Mouse (Mus musculus): ENCODE measurements at regions not wholly inside any gene's neighbourhood (a gene's known extent, or its start where the extent isn't known, plus 50 kb on each side); places are given as distances from the start of the nearest gene placed in this dataset.
A peak's percentile ranks its signal among the peaks of the same experiment; 100 is the strongest.

GRCm38 (mm10) chr5:43088650-43089397 is 144.1 kb upstream of the Cpeb2 start:
- DNase-seq (ENCODE audit: low spot score in 2 of 2): no peak

DNA sequence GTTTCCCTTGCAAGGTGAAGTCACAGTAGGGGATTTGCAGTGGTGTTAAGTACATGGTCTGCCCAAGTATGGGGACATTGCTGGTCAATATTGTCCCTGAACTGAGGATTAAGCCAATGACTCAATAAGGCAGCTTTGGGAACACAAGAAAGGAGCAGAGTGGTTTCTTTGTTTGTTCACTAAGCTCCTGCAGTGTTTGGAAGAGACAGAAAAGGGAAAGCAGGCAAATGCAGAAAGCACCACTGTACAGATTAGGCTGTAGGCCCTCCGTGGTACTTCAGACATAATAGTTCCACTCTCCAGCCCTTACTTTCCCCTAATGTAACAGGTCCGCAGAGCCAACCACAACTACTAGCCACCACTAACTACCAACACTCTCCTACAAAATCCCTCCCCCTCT is 143.5 kb upstream of the Cpeb2 start:
- no peak for DNase-seq (ENCODE audit: low spot score in 2 of 2)

DNA sequence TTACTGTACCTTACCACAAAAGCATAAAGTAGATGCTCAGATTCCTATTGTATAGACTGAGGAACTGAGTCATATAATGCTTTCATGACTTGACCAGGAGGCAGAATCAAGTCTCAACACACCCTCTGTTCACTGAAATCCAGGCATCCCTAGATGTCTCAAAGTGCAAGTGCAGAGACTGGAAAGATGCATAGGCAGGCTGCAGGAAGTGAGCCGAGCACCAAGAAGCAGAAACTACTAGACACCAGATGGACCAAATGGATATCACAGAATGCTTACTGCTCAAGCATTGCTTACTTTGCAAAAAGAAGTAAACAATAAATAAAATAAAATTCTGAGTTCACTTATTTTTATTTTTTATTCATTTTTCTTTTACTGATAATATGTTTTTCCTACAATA is 143.0 kb upstream of the Cpeb2 start:
- DNase-seq (ENCODE audit: low spot score in 2 of 2): no peak

DNA sequence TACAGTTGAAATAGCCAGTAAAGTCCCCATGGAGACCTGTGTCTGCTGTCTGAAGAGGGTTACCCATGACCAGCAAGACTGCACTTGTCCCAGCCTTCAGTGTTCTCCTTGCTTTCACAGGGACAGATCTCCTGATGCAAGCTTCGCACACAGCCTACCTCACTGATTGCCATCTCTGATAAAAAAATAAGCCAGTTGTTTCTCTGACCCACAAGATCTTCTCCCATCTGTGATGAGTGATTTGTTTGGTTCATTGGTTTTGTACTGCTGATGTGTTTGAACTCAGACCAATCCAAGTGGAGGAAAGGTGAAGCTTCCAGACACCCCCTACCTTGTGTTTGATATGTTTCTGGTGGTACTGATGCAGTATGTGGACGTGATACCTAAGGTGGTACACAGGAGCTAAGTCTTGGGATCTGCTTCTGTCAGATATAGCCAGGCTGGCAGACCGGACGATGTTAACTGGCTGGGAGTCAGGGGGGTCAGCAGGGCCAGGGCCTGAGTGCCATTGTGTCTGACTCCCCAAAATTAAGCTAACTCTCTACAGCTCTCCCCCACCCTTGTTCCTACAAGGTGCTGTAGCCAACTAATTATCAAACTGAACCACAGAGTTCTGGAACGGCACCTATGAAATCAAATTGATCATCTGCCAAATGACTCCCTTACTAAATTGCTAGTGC is 139.2 kb upstream of the Cpeb2 start:
- DNase-seq (ENCODE audit: low spot score in 2 of 2): no peak

DNA sequence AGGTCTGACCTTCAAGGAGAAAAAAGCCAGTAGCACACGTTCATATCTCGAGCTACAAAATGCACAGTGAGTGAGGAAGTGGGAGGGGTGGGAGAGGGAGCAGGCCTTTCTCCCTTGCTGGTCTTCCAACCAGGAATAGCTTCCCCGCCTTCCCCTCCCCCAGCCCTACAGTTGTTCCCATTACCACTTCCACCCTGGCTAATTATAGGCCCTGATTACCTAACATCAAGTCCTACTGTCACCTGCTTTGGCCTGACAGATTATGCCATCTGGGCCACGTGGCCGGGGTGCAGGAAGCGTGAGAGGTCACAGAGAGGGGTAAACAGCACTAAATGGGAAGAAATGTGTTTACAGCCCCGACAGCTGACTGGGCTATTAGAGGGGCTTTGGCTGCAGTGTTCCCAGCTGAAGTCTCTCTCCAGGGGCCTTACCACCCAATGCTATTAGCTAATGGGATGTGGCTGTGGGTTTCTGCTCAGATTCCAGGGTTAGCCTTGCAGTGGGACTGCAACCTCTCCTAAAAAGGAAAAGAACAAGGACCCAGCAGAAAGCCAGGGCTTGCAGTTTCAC is 138.6 kb upstream of the Cpeb2 start:
- no peak for DNase-seq (ENCODE audit: low spot score in 2 of 2)

DNA sequence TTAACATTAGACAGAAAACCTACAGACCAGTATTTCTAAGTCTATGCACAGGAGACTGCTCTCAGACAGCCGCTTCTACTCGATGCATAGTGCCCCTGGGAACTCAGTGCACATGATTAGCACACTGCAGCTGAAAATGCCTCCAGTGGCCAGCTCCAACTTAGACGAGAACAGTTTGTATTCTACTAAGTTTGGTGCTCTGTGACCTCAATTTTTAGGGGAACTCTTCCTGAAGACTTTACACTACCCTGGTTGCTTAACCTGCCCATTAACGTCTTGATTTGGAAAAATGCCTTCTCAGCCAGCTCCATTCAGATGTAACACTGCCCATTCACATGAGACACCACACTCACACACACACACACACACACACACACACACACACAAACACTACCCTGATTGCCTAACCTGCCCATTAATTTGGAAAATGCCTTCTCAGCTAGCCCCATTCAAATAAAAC is 130.9 kb upstream of the Cpeb2 start:
- no peak for DNase-seq (ENCODE audit: low spot score in 2 of 2)

DNA sequence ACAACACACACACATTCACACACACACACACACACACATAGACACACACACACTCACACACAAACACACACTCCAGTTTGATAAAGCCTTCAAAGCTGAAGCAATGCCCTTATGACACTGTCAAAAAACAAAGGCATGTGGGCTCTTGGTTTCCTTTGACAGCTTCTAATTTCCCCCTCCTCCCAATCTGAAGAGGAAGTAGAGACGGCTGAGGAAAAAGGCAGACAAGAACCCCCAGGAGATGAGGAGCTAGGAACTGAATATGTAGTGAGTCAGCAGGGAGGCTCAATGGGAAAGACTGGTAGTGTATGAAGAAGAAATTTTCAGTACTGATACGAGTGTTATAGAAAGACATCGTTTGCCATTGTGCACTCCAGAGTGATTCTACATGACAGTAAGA is 130.4 kb upstream of the Cpeb2 start:
- no peak for DNase-seq (ENCODE audit: low spot score in 2 of 2)

DNA sequence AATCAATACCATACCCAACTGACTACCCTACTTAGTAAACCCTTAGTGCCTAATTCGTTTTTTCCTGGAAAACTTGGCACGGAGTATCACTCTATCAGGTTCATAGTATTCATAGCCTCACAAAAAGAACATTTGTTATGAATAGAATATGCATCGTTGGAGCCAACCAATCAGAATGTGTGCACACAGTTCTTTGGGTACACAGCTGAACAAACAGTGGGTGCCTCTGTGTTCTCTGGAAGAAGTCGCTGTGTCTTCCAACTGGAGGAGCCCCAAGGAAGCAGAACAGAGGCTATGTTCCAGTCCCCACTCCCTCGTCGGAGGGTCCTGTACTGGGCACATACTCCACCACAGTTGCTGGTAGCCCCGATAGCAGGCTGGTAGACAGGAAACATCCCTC is 129.2 kb upstream of the Cpeb2 start:
- DNase-seq (ENCODE audit: low spot score in 2 of 2): no peak

GRCm38 (mm10) chr5:43105528-43105927 is 127.4 kb upstream of the Cpeb2 start:
- DNase-seq (ENCODE audit: low spot score in 2 of 2): no peak

GRCm38 (mm10) chr5:43107436-43108259 is 125.3 kb upstream of the Cpeb2 start:
- DNase-seq (ENCODE audit: low spot score in 2 of 2): no peak

DNA sequence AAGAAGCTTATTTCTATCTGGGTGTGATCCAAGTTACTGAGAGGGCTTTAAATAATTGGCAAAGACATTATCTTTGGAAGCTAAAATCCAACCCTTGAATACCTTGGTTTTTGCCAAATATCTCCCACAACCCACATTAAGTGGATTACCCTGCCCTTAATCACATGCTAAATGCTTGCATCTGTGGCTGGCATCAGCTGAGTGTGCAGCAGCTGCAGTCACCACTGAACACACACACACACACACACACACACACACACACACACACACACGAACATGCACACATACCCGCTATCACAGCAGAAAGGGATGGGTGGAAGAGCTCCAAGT is 124.7 kb upstream of the Cpeb2 start:
- DNase-seq (ENCODE audit: low spot score in 2 of 2): no peak

DNA sequence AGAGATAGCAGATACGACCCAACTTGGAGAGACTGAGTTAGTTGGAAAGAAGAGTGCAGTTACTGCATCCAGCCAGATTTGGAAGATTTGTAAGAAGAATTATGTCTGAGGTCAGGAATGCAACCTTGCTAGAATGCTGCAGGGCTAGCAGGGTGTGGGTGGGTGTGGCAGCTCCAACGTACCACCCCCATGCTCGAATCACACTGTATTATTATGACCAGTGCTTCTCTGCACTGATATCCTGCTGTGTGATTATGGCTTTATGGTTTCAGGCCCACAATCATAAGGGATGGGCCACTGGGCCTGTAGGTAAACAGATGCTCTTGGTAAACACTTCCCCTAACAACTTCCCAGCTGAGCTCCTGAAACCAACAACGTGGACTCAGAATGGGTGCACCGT is 122.8 kb upstream of the Cpeb2 start:
- DNase-seq (ENCODE audit: low spot score in 2 of 2): no peak

- no peak for DNase-seq (ENCODE audit: low spot score in 2 of 2)
Observed at GRCm38 (mm10) chr5:43111740-43112139, 121.2 kb upstream of the Cpeb2 start.

DNA sequence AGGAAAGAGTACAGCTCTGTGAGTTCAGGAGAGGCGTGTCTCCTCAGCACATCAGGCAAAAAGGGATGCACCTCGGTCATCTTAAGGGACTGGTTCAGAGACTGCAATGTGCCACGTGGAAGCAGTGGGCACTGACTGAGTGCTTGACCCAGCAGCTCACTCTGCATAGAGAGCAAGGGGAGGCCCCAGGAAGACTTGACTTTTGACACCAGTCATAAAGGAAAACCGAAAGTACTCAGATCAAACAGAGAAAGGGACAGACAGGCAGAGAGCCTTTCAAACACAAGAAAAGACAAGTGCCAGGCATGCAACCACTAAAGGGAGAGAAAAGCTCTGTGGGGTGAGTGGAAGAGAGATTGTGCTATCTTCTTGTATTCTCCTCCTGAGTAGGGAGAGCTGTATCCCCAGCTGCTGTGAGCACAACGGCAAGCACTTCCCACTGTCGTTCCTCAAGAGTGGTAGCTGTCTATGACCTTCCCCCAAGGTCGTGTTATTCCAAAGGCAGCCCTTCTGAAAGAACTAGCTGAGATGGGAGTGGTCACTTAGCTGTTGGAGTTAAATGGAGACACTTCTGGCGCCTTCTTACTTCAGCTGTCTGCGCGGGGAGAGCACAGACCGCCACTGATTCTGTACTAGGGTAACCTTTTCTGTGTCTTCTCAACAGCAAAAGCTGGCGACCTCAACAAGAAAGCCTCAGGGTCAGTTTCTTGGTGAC is 119.4 kb upstream of the Cpeb2 start:
- peak in 1 of 2 experiments; percentile 35 for DNase-seq (ENCODE audit: low spot score in 2 of 2)

DNA sequence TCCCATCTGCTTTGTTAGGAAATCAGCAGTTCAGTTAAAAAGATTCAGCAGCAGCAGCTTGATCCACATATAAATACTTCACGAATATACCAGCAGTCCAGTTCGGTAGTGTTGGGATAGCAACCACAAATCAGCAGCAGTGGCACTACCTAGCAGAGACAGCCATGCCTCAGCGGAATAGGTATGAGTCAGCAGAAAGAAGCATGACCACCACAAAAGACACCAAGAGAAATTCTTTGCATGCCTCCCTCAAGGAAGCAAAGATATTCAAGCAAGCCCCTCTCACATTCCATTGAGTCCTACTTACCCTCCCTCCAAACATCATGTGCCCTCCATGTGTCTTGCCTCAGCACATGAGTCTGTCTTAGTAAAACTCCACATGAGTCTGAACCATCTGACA is 117.5 kb upstream of the Cpeb2 start:
- no peak for DNase-seq (ENCODE audit: low spot score in 2 of 2)

DNA sequence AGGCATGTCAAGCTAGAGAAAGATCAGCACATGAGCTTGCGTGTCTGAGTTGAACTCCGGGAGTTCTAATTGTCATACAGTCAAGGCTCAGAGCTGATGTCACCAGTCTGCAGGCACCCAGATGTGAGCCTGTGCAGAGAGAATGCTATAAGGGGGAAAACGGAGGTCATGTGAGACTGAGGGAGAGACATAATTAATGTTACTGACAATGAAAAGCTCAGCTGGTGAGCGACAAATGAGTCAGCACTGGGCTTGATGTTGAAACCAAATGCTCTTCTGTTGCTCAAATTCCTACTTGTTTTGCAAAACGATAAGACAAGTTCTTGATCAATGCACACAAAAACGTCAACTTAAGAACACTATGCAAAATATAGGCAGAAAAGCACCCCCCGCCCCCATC is 116.1 kb upstream of the Cpeb2 start:
- peak in 1 of 2 experiments; percentile 22 for DNase-seq (ENCODE audit: low spot score in 2 of 2)

- no peak for DNase-seq (ENCODE audit: low spot score in 2 of 2)
Observed at GRCm38 (mm10) chr5:43121065-43121464, 111.9 kb upstream of the Cpeb2 start.

- no peak for DNase-seq (ENCODE audit: low spot score in 2 of 2)
Observed at GRCm38 (mm10) chr5:43124301-43124700, 108.7 kb upstream of the Cpeb2 start.

DNA sequence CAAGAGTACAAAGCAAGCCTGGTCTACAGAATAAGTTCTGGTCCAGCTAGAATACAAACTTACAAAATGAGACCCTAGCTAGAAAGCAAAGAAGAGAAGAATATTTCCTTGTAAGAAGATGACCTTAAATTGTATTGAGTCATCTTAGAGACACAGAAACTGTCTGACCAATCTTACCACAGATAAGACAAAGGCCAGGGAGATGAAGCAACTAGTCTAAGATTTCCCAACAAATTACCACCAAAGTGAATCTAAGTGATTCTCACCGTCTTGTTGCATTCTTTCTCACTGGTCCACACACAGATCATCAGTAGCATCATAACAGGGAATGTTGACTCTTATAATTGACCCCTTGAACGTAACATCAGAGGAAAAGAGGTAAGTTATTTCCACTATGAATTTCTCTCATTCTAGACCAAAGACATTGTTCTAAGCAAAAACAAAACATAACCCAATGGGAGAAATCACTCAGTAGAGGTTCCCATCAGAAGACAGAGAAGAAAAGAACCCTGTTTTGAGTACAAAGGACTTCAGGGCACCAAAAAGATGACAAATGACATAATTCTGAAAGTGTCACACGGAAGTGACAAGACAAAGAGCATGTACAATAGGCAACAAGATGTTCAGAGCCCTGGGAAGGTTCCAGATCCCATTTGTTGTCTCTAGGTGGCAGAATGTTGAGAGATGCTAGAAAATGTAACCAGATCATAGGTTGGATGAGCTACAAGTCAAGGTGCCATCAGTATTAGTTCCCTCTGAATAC is 107.0 kb upstream of the Cpeb2 start:
- no peak for DNase-seq (ENCODE audit: low spot score in 2 of 2)

DNA sequence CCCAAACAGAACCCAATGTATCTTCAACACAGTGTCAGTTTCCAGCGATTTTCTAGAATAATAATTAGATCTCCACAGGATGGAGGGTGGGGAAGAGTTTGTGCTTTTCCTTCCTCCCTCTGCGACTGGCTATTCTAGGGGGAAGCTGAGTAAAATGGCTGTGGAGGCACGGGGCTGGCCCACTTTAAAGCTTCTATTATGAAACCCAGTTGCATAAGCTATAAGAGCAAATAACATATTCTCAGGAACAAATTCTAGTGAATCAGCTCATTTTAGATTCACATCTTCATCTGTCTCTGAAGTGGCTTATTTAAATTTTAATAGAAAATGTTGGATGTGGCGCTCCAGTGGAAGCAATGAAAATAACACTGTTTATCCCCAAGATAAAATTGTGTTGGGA is 102.6 kb upstream of the Cpeb2 start:
- no peak for DNase-seq (ENCODE audit: low spot score in 2 of 2)
